Mouse (Mus musculus) bone marrow, adult 2 months (tissue): ENCODE data around the gene C1d.

Experiments
- CTCF ChIP-seq: fragments of 200-500 bp; IDR thresholded peaks from 2 replicates; pipeline ENCODE4 v1.5.1; 2011; ENCODE audit warnings: low read length, control low read depth; ENCODE audit not compliant: control insufficient read depth, insufficient read depth
- POLR2A ChIP-seq: fragments of 200-500 bp; IDR thresholded peaks from 2 replicates; pipeline ENCODE4 v1.6.1; 2011; ENCODE audit warnings: low read depth, mild to moderate bottlenecking, control low read depth, low read length, borderline replicate concordance; ENCODE audit not compliant: control insufficient read depth

GRCm38 (mm10) chr11:17256813-17257365, 490 bp upstream of the C1d start:
- no peak for TF ChIP-seq CTCF
- no peak for TF ChIP-seq POLR2A
